Mouse (Mus musculus) B cell, adult 2 months (primary cell): ENCODE data around the gene Mbd4.
"Not testable (repeated sequence)": the region's sequence is repeated elsewhere in the genome, so short reads cannot be mapped to it uniquely, and the experiment has no call there.

Experiments used
- DNase-seq, 2 experiments: peaks; one replicate each; pipeline ENCODE4 v3.0.0; 2022

Mbd4 gene

DNA sequence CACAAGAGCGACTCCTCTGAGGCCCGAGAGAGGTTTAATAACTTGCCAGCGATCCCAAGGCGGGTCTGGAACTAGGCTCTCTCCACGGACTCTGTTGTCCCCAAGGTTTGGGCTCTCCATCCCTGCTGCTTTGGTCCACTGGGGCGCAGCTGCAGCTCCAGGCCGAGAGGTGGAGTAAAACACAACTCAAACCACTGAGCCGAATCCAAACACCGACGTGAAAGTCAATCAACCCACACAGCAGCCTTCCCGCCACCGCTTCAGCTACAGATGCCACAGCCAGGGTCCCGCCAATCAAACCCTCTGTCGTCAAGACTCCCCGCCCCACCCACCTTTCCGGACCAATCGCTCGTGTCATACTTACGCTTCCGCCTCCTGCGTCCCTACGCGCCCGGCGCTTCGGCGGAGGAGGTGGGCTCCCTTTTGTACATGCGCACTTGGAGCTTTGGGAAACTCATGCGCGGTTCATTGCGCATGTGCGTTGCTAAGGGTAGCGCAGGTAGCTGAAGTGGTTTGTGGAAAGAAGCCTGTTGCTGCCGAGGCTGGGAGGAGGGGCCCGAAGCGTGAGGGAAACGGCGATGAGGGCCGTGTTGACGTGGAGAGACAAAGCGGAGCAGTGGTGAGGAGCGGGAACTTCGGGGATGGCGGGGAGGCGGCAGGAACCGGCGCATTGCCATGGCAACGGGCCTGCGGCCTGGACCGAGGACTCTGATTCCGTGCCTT lies at the start of gene Mbd4, which contains the start of gene Ift122:
Gene Mbd4, minus strand, starts transcription at position 281 of the 723 bp plus-strand sequence.
Gene Ift122, plus strand, starts transcription at position 380 of the 723 bp plus-strand sequence.
- peak; percentile 96 to 98 for DNase-seq

DNA sequence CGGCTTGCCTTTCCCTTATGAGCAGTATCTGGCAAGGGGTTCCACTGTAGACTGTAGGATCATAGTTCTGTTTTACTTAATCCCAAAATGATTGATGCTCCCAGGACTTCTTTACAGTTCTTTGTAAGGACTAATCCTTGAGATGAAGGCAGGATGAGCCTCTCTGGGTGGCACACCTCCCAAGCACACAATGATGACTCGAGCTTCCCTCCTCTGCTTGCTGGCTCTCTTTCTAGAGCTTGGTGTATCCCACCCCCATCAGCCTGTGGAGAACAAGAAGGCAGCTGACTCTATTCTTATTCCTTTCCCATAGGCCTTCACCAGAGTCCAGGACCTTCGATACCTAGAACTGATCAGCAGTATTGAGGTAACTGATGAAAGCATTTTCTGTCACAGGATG lies 49.4 kb upstream of the Mbd4 start:
- DNase-seq = no peak

DNA sequence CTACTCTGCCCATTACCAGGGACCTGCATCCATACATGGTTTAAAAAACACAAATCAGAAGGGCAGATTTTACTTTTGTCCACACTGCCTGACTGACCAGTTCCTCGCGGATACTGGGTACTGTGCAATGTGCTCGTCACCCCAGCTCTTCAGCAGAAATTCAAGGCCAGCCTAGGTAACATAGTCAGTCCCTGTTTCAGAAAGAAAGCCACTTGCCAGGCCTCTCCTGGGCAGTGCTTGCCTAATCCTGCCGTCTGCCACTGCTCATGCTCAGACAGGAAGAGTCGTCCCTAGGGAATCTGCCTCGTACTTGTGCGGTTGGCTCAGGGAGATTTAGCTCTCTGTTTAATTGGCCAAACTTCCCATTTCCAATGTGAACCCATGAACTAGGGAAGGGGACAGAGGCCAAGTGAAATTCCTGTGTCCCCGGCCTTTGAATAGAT lies 48.3 kb upstream of the Mbd4 start:
- DNase-seq = no peak

DNA sequence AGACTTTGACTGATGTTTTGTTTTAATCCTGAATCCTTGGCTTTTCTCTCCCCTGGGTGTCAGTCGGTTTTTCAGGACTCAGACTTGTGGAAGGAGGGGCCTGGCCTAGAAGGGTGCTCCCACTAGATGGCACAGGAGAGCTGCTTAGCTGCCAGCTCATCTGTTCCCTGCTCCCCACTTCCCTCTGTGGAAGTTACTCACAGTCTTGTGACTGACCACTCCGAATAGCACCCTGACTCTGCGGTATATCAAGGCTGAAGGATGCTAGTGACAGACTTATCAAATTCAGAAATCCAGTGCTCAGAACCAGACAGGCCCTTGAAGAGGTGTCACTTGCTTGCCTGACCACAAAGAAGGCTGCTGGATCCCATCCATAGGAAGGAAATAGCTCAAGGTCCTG lies 47.9 kb upstream of the Mbd4 start:
- peak; percentile 40 to 44 for DNase-seq

DNA sequence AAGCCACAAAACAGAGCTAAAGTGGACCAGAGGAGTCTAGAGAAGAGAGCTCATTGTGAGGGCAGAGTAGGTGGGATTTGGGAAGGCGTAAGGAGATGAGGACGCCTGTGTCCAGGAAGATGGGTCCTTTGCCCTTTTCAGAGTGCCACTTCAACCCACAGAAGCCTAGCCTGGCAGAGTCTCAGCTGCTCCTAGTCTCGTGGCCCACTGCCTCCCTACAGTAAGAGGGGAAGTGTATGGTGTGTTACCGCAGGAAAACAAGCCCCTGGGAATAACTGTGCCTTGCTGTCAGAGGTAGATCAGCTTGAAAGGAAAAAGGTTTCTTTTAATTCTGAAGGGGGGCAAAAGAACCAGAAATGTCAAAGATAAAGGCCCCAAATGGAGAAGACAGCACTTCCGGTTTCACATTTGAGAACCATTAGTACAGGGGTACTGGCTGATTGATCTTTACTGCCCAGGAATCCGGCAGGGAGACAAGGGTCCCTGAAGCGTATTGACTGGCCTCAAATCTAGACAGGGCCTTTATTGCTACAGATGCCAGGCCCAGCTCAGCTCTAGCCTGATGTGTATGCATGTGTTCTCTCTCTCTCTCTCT lies 44.9 kb upstream of the Mbd4 start:
- peak; percentile 36 to 40 for DNase-seq

DNA sequence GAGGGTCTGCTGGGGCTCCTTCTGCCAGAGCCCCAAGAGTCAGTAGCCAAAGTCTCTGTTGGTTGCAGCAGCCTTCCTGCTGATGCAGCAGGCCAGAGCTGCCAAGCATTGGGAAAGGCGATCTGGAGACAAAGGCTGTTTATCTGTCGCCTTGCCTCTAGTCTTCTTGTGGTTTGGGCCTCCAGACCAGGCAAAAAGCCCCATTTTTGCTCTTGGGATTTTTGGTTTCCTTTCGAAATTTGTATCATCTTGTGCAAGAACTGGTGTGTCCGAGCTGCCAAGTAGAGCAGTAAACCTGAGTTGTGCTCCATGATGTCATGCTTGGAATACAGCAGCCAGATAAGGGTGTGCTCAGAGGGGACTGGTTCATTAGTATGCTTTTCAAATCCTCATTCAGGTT lies 43.9 kb upstream of the Mbd4 start:
- no peak for DNase-seq

DNA sequence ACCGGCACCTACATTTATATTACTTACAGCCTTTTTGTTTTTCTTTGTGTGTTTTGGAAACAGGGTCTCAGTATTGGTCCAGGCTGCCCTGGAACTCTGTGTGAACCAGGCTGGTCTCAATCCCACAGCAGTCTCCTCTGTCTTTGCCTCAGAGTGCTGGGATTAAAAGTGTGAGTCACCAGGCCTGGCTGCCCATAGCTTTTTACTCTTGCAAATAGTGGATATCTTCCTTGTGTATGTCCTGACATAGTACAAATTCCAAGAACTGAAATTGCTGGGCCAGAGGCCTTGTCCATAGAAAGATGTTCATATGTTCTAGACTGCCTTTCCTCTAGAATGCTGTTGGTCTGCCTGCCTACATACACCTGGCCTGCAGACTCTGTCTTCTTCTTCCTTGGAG lies 43.2 kb upstream of the Mbd4 start:
- DNase-seq = no peak

DNA sequence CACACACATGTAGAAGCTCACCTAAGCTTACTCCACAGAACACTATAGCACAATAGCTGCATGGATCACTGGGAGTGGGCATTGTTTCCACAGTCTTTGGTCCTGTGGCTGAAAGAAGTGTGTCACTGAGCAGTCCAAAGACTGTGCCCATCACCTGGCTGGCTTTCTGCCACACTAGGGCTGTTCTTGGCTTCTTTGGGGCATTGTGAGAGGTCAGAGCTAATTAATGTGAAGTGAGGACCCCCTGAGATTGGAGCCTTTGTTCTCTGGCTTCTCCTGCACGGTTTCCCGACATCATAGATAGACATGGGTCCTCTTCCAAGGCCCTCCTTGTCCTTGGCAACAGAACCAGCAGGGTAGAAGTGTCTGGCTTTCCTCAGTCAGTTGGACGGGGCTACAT lies 39.2 kb upstream of the Mbd4 start:
- DNase-seq = no peak

DNA sequence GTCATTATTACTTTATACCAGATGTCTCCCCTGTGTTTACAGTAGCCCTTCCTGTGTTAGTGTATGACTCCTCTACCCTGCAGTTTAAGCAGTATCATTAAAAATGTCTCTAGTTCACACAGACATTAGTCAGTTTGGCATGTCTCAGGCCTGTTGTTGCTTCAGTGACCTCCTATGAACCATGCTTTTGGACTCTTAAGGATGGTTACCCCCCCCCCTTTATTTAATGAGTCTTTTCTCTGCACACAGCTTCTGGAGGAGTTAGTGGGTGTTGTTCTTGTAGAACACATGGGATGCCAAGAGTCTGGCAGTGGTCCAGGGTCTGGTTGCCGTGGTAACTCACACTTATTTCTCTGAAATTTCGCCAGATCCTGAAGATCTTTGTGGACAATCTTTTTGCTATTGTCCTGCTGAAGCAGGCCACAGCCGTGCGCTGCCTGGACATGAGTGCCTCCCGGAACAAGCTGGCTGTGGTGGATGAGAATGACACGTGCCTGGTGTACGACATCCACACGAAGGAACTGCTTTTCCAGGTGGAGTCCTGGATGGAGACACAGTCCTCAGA lies 38.4 kb upstream of the Mbd4 start:
- DNase-seq = no peak

DNA sequence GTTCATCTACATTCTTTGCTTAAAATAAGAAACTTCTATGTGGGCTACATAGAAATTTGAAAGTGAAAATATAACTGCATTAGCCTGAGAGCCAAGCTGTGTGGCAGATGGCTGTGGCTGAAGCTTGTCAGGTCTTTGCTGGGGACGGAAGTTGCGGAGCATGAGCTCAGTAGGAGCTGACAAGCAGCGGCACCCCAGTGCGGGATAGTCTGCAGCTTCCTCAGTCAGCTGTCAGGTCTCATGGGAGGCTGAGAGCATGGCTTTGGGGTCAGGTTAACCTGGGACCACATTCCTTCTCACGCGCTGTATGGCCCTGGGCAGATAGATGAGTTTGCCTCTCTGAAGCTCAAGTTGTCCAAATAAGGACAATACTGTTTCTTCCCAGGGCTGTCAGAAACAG lies 37.9 kb upstream of the Mbd4 start:
- no peak for DNase-seq

DNA sequence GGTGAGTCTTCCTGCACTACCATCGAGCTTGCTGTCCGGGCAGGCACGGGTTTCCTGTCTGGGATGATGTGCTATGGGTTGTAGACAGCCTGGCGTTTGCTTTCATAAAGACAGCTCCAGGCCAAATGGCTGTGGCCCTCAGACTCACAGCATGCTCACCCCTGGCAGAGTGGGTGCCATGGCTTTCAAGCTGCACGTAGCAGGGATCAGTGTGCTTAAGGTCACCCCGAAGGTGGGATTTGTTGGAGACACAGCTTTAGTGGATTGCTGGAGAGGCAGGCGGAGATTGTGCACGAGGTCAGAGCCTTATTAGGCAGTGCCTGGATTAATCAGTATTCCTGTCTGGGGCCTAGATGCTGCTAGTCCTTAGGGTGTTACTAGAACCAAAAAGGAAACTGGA lies 37.4 kb upstream of the Mbd4 start:
- DNase-seq = no peak

DNA sequence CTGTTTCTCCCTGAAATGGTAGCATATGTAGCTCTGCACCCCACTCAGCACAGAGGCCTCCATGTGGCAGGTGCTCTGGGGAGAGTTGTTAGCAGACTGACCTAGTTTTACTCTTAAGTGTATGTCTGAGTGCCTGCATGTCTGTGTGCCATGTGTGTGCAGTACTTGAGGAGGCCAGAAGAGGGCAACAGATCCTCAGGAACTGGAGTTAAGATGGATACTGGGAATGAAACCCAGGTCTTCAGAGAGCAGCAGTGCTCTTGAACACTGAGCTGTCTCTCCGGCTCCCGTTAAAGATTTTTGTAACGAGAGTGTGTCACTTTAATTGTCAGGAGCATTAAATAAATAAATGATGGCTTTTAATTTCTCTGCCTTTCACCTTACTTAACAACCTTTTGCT lies 35.1 kb upstream of the Mbd4 start:
- peak; percentile 45 to 46 for DNase-seq

DNA sequence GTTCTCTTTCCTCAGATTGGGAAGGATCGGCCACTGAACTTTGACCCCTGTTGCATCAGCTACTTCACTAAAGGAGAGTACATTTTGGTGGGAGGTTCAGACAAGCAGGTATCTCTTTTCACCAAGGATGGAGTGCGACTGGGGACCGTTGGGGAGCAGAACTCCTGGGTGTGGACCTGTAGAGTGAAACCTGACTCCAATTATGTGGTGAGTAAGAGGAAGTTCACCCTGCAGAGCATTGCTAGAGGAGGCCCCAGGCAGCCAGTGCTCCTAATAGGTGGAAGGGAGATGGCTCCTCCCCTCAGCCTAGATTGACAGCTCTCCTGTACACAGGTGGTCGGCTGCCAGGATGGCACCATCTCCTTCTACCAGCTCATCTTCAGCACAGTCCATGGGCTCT lies 33.7 kb upstream of the Mbd4 start:
- DNase-seq = peak in 1 of 2 experiments; percentile 23

DNA sequence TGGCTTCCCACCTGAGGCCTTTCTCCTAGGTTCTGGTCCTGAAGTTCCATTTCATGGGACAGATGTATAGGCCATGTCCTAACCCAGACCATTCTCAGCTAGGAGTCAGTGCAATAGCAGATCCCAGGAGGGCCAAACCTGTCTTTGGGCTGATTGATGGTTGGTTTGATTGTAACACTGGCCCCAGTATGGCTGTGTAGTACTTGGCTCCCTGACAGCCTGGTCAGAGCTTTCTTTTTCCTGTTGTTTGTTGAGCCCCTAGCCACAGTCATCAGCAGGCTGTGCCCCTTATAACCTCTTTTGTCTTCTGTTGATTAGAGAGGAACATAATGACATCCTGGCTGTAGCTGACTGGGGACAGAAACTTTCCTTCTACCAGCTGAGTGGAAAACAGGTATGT lies 30.8 kb upstream of the Mbd4 start:
- no peak for DNase-seq

DNA sequence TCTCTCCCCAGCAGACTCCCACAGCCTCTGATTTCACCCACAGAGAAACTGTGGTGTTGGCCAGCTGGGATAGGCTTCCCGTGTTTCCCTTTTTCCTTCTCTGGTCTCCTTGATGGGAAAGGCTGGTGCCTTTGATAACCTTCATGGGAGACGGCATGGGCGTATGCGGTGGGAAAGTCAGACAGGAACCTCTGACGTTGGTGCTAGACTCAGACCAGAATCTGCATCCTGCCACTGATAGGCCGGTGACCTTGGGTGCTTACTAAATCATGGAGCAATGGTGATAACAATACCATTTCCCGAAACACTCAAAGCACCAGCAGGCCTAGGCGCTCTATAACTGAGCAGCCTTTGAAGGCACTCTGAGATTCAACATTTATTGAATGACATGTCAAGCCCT lies 27.6 kb upstream of the Mbd4 start:
- DNase-seq = no peak

DNA sequence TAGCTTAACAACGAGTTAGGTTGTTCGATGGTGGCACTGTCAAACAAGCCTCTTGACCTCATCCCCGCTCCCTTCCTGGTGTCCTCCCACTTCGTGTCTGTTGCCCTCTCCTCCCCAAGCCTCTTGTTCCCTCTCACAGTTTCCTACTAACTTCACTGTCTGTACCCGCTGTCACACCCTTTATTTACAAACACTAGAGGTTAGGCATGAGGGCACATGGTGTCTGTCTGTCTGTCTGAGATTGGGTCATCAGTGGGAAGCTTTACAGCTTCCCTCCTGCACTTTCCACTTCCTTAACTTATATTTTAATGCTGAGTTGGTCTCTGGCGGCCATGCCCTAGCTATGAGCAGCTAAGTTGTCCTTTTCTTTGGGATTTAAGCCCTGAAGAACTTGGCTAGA lies 26.6 kb upstream of the Mbd4 start:
- no peak for DNase-seq

DNA sequence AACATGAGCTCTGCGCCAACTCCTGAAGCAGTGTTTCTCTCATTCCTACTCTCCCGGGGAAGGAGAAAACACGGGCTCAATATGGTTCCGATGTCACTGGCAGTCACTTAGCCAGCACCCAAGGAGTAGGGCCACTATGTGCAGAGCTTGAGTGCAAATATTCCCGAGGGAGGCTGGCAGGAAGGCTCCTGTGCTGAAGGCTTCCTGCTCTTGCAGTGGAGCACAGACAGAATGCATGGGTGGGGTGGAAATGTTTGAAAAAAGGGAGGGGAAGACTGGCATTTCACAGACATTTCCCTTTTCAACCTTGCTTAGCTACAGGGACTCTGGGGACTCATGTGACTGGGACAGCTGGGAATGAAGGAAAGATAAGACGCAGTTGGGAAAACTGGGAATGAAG lies 25.5 kb upstream of the Mbd4 start:
- DNase-seq = no peak

DNA sequence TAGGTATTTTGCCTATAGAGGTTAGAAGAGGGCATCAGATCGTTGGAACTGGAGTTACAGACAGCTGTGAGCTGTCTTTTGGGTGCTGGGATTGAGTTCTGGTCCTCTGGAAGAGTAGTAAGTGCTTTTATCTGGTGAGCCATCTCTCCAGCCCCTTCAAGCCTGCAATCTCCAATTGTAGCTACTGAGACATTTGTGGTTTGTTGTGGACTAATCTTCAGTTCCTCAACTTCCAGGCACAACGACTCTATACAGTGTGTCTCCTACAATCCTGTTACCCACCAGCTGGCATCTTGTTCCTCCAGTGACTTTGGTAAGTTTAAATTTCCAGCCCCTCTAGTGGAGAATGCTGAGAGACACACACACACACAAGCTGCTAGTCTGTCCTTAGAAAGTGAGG lies 24.1 kb upstream of the Mbd4 start:
- DNase-seq = no peak

DNA sequence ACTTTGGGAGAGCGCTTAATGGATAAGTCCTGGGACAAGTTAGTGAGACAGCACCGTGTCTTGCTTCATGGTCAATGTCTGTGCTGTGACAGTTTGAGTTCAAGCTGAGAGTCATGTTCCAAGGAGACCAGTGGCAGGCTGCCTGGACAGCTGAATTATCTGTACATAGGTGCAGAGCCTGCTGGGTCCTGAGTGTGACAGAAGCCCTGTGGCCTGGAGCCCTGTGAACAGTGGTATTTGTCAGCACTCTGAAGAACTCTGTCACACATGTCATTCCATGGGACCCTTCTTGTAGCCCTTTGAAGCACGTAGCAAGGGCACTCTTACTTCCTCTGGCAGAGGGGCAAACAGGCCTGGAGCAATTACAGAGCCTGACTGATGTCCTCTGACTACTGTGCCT lies 18.1 kb upstream of the Mbd4 start:
- not testable (repeated sequence) for DNase-seq

DNA sequence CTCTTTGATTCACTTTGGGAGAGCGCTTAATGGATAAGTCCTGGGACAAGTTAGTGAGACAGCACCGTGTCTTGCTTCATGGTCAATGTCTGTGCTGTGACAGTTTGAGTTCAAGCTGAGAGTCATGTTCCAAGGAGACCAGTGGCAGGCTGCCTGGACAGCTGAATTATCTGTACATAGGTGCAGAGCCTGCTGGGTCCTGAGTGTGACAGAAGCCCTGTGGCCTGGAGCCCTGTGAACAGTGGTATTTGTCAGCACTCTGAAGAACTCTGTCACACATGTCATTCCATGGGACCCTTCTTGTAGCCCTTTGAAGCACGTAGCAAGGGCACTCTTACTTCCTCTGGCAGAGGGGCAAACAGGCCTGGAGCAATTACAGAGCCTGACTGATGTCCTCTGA lies 14.0 kb upstream of the Mbd4 start:
- DNase-seq = not testable (repeated sequence)

DNA sequence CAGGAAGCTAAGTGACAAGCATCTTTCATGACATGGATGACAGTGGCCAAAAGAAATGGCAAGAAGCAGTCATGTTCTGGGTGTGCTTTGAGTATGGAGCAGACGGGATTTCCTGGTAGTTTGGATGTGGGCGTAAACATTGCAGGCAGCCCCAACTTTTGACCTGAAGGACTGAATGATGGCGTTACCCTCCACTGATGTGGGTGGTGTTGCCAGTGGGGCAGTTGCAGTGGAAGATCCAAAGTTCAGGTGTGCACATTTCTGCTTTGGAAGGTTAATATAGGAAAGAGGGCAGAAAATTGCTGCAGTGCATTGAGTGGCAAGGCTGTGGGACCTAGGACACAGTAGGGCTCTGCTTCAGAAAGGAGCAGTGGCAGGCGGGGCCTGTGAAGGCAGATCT lies 12.1 kb upstream of the Mbd4 start:
- no peak for DNase-seq

DNA sequence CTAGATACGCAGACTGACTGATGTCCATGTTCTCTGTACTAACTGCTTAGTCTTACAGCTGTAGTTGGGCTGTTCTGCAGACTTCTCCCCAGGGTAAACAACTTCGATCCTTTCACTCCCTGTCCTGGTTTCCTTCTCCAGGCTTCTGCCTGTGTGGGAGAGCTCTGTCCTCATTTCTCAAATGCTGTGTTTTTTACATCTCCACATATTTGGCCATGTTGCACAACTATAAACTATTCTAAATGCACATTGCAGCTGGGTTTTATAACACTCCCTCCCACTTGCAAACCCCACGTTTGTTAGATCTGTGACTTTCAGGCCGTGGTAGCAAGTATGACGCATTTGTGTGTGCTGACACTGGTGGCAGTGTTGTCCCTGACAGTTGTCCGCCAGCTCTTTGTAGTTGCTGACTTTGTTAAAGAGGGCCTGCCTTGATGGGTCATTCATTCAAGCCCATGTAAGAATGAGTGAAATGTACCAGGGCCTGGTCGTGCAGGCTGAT lies 10.2 kb upstream of the Mbd4 start:
- no peak for DNase-seq

DNA sequence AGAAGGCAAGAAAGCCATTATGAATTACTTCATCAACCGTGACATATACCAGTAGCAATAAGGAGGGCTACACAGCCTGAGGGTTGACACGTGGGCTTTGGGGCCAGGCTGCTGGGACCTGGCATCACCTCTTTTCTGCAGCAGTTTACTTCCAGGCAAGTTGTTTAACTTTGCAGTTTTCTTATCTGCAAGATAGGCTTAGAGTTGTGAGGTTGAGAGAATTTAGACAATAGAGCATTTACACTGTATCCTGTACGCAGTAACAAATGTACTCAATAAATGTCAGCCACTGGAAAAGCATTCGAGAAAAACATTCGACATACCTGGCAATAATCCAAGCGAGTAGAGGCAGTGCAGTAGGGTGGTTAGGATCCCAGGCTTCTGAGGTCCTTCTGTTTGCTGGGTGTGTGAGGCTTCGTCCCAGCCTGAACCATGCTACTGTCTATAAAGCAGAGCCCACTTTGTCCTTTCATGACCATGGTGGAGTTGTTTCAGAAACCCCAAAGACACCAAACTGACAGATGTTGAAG lies 6.9 kb upstream of the Mbd4 start:
- no peak for DNase-seq

DNA sequence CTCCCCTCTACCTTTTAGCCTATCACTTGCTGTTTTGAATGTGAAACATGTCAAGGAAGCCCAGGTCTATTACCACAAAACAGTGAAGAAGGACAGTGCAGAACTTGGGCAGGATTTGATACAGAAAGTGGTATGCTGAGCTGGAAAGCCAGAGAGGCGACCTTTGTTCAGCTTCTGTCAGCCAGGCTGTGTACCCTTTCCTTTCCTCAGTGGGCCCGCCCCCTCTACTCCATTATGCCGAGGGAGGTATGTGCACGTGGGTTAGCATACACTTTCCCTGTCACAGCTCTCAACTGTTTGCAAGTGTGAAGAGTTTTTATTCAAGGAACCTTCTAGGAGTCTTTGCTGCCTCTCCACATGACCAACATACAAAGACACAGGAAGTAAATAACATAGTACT lies 6.1 kb upstream of the Mbd4 start:
- no peak for DNase-seq
